Mouse (Mus musculus) E14TG2a.4 (cell line): Measurements from ENCODE around the gene Smcr8.

Experiments
- H3K27me3 ChIP-seq: 2 replicates; pipeline ENCODE4 v1.6.1; 2014; ENCODE audit warnings: low read length, control low read depth; ENCODE audit not compliant: insufficient read depth
- H3K36me3 ChIP-seq: 2 replicates; pipeline ENCODE4 v1.6.1; 2014; ENCODE audit warnings: low read length, control low read depth; ENCODE audit not compliant: insufficient read depth
- H3K4me1 ChIP-seq: replicated peaks from 2 replicates; pipeline ENCODE4 v1.6.1; 2014; ENCODE audit warnings: low read depth, low read length, control low read depth
- H3K4me3 ChIP-seq: replicated peaks from 2 replicates; pipeline ENCODE4 v1.5.1; 2014; ENCODE audit warnings: mild to moderate bottlenecking, low read length
- H3K9me3 ChIP-seq: 2 replicates; pipeline ENCODE4 v1.6.1; 2014; ENCODE audit warnings: low read length, control low read depth
- CTCF ChIP-seq: conservative IDR thresholded peaks from 2 replicates; pipeline ENCODE4 v1.5.1; 2014; ENCODE audit warnings: low read length
- NANOG ChIP-seq: IDR thresholded peaks from 2 replicates; pipeline ENCODE4 v1.6.1; 2014; ENCODE audit warnings: borderline replicate concordance, low read length, mixed read lengths
- POU5F1 ChIP-seq: IDR thresholded peaks from 2 replicates; pipeline ENCODE4 v1.6.1; 2014; ENCODE audit warnings: low read length, borderline replicate concordance

Gene Smcr8

GRCm38 (mm10) chr11:60776829-60777740 is at the start of gene Smcr8, which contains the start of gene Top3a:
Gene Smcr8, plus strand, starts transcription at chr11:60777524.
Gene Top3a, minus strand, starts transcription at chr11:60777365.
- Histone ChIP-seq H3K4me3 (peak within 1 kb of the TSS; percentile 98), H3K27me3 (no peaks in the 10 kb centered on the region), H3K36me3 (peaks cover 50% of the 10 kb centered on the region), H3K9me3 (no peaks in the 10 kb centered on the region), H3K4me1 (peaks cover 63% of the 10 kb centered on the region)
- no peak for TF ChIP-seq POU5F1
- peak; percentile 51; the same call in 1 of the 2 replicates for TF ChIP-seq NANOG

- Histone ChIP-seq H3K36me3 (peaks cover 44% of the 10 kb centered on the region), H3K9me3 (no peaks in the 10 kb centered on the region), H3K27me3 (peaks cover 6% of the 10 kb centered on the region; the same call in 1 of the 2 replicates), H3K4me3 (peak within 1 kb of the TSS; percentile 89), H3K4me1 (peaks cover 67% of the 10 kb centered on the region)
- no peak for TF ChIP-seq POU5F1
- TF ChIP-seq CTCF = no peak
- TF ChIP-seq NANOG = no peak
These were observed 49.0 kb upstream of the Smcr8 start, which contains the start of gene Mief2 for GRCm38 (mm10) chr11:60728260-60728761. Gene Mief2, plus strand, starts transcription at chr11:60728398.

GRCm38 (mm10) chr11:60729217-60729641 is 48.1 kb upstream of the Smcr8 start:
- Histone ChIP-seq H3K9me3 (no peaks in the 10 kb centered on the region), H3K4me3 (peak overlapping the region; percentile 89), H3K4me1 (peaks cover 71% of the 10 kb centered on the region), H3K27me3 (peaks cover 6% of the 10 kb centered on the region; the same call in 1 of the 2 replicates), H3K36me3 (peaks cover 43% of the 10 kb centered on the region)
- TF ChIP-seq POU5F1 = no peak
- TF ChIP-seq NANOG = no peak
- TF ChIP-seq CTCF = no peak

GRCm38 (mm10) chr11:60730169-60730568 is 47.2 kb upstream of the Smcr8 start:
- Histone ChIP-seq H3K4me1 (peaks cover 70% of the 10 kb centered on the region), H3K27me3 (peaks cover 6% of the 10 kb centered on the region; the same call in 1 of the 2 replicates), H3K36me3 (peaks cover 39% of the 10 kb centered on the region), H3K9me3 (no peaks in the 10 kb centered on the region), H3K4me3 (no peak overlapping the region)
- TF ChIP-seq NANOG = no peak
- TF ChIP-seq POU5F1 = no peak
- no peak for TF ChIP-seq CTCF

- no peak for TF ChIP-seq POU5F1
- no peak for TF ChIP-seq CTCF
- TF ChIP-seq NANOG = no peak
- peak overlapping the region; percentile 76 for H3K4me3 ChIP-seq
- peaks cover 43% of the 10 kb centered on the region for H3K36me3 ChIP-seq
- H3K27me3 ChIP-seq = 0 out of 2 replicates have a peak, but pooled peaks cover under 1% of the 10 kb centered on the region
- peaks cover 64% of the 10 kb centered on the region for H3K4me1 ChIP-seq
- no peaks in the 10 kb centered on the region for H3K9me3 ChIP-seq
These were observed 46.1 kb upstream of the Smcr8 start for GRCm38 (mm10) chr11:60731251-60731650.

GRCm38 (mm10) chr11:60734206-60734605 is 43.1 kb upstream of the Smcr8 start:
- Histone ChIP-seq H3K9me3 (peaks cover 4% of the 10 kb centered on the region; the same call in 1 of the 2 replicates), H3K4me1 (peaks cover 66% of the 10 kb centered on the region), H3K27me3 (no peaks in the 10 kb centered on the region), H3K4me3 (no peak overlapping the region), H3K36me3 (peaks cover 61% of the 10 kb centered on the region)
- TF ChIP-seq POU5F1 = no peak
- no peak for TF ChIP-seq CTCF
- TF ChIP-seq NANOG = no peak

- H3K4me1 ChIP-seq = peaks cover 66% of the 10 kb centered on the region
- peaks cover 4% of the 10 kb centered on the region; the same call in 1 of the 2 replicates for H3K9me3 ChIP-seq
- TF ChIP-seq NANOG (no peak), CTCF (no peak), POU5F1 (no peak)
- H3K4me3 ChIP-seq = no peak overlapping the region
- no peaks in the 10 kb centered on the region for H3K27me3 ChIP-seq
- peaks cover 71% of the 10 kb centered on the region for H3K36me3 ChIP-seq
These were observed 42.1 kb upstream of the Smcr8 start for GRCm38 (mm10) chr11:60735191-60735590.

GRCm38 (mm10) chr11:60736491-60736890 is 40.8 kb upstream of the Smcr8 start:
- Histone ChIP-seq H3K36me3 (peaks cover 70% of the 10 kb centered on the region), H3K4me1 (peaks cover 66% of the 10 kb centered on the region), H3K27me3 (no peaks in the 10 kb centered on the region), H3K9me3 (peaks cover 4% of the 10 kb centered on the region; the same call in 1 of the 2 replicates), H3K4me3 (no peak overlapping the region)
- TF ChIP-seq NANOG (no peak), CTCF (no peak), POU5F1 (no peak)
